Mouse (Mus musculus) CH12.LX (cell line): ENCODE results near the gene Nudt6. TPM values are rescaled to one million over a fixed set of nuclear protein-coding genes. Genes with fewer than 3 reads are reported as not detected.

Experiments
- DNase-seq: peaks from one replicate; pipeline ENCODE4 v3.0.0-alpha.2; 2013; ENCODE audit errors: extremely low read depth
- H3K27ac ChIP-seq: 2 replicates; pipeline ENCODE4 v1.5.1; 2012; ENCODE audit warnings: low read depth, mild to moderate bottlenecking, control low read depth, moderate library complexity; ENCODE audit not compliant: insufficient read depth
- H3K27me3 ChIP-seq: replicated peaks from 2 replicates; pipeline ENCODE3; 2012; ENCODE audit warnings: inconsistent platforms
- H3K36me3 ChIP-seq, 2 experiments: replicated peaks in 1 of 2; 2 replicates each; pipeline versions ENCODE3 to v1.6.1; 2012; ENCODE audit warnings: inconsistent platforms in 1 of 2, low read length in 1 of 2, mild to moderate bottlenecking in 1 of 2, mixed read lengths in 1 of 2, moderate library complexity in 1 of 2; ENCODE audit not compliant: control insufficient read depth in 1 of 2, insufficient read depth in 1 of 2
- H3K4me1 ChIP-seq, 2 experiments: 2 replicates each; pipeline ENCODE4 v1.6.1; 2012; ENCODE audit warnings: inconsistent platforms in 1 of 2, moderate library complexity in 1 of 2; ENCODE audit not compliant: insufficient read depth in 2 of 2, control insufficient read depth in 1 of 2
- H3K4me2 ChIP-seq: 2 replicates; pipeline ENCODE4 v1.6.1; 2012; ENCODE audit warnings: low read depth, mild to moderate bottlenecking, control low read depth; ENCODE audit not compliant: poor library complexity, insufficient read depth, severe bottlenecking
- H3K4me3 ChIP-seq, 3 experiments: fragments of 150-350 bp in 1 of 3; sonication (generic) in 1 of 3; replicated peaks in 1 of 3; 2 replicates each; pipeline versions ENCODE3 to v1.5.1; 2011 to 2012; ENCODE audit warnings: low read depth in 2 of 3, low read length in 2 of 3, mild to moderate bottlenecking in 2 of 3, moderate library complexity in 2 of 3, control low read depth in 1 of 3, improper control_type of control experiment in 1 of 3, inconsistent platforms in 1 of 3, mixed read lengths in 1 of 3; ENCODE audit not compliant: poor library complexity in 1 of 3
- H3K79me2 ChIP-seq: replicated peaks from 2 replicates; pipeline ENCODE4 v1.6.1; 2012; ENCODE audit warnings: mild to moderate bottlenecking, moderate library complexity; ENCODE audit not compliant: control insufficient read depth, poor library complexity, insufficient read depth, severe bottlenecking; ENCODE audit errors: extremely low read depth
- H3K9ac ChIP-seq: 2 replicates; pipeline ENCODE4 v1.6.1; 2012; ENCODE audit warnings: low read depth, mild to moderate bottlenecking, control low read depth, moderate library complexity; ENCODE audit not compliant: insufficient read depth
- H3K9me3 ChIP-seq: replicated peaks from 2 replicates; pipeline ENCODE3; 2012; ENCODE audit warnings: low read length, inconsistent platforms, mixed read lengths
- BHLHE40 ChIP-seq: IDR thresholded peaks from 2 replicates; pipeline ENCODE4 v1.6.1; 2011; ENCODE audit warnings: mild to moderate bottlenecking, low read depth, low read length, improper control_type of control experiment
- CHD1 ChIP-seq: IDR thresholded peaks from 2 replicates; pipeline ENCODE4 v1.6.1; 2012; ENCODE audit warnings: low read depth, low read length, improper control_type of control experiment, inconsistent platforms
- CHD2 ChIP-seq: IDR thresholded peaks from 2 replicates; pipeline ENCODE4 v1.6.1; 2011; ENCODE audit warnings: low read length, improper control_type of control experiment
- ELF1 ChIP-seq: IDR thresholded peaks from 2 replicates; pipeline ENCODE4 v1.6.1; 2014; ENCODE audit warnings: low read depth, mild to moderate bottlenecking, inconsistent platforms, low read length, improper control_type of control experiment
- EP300 ChIP-seq: IDR thresholded peaks from 2 replicates; pipeline ENCODE4 v1.6.1; 2011; ENCODE audit warnings: low read length, improper control_type of control experiment
- JUND ChIP-seq: conservative IDR thresholded peaks from 2 replicates; pipeline ENCODE4 v1.6.1; 2011; ENCODE audit warnings: low read depth, low read length, improper control_type of control experiment
- KAT2A ChIP-seq: IDR thresholded peaks from 2 replicates; pipeline ENCODE4 v1.6.1; 2012; ENCODE audit warnings: low read length, improper control_type of control experiment, inconsistent platforms; ENCODE audit not compliant: insufficient replicate concordance
- MEF2A ChIP-seq: IDR thresholded peaks from 2 replicates; pipeline ENCODE4 v1.6.1; 2014; ENCODE audit warnings: low read depth, mild to moderate bottlenecking, inconsistent platforms, low read length, improper control_type of control experiment, borderline replicate concordance
- MYC ChIP-seq: IDR thresholded peaks from 2 replicates; pipeline ENCODE4 v1.6.1; 2011; ENCODE audit warnings: low read depth, mild to moderate bottlenecking, improper control_type of control experiment, low read length
- PAX5 ChIP-seq: IDR thresholded peaks from 2 replicates; pipeline ENCODE4 v1.6.1; 2012; ENCODE audit warnings: low read length, inconsistent platforms, mixed read lengths
- TBP ChIP-seq: conservative IDR thresholded peaks from 2 replicates; pipeline ENCODE4 v1.6.1; 2011; ENCODE audit warnings: low read depth, low read length, improper control_type of control experiment
- TCF12 ChIP-seq: IDR thresholded peaks from 2 replicates; pipeline ENCODE4 v1.6.1; 2014; ENCODE audit warnings: low read depth, mild to moderate bottlenecking, inconsistent platforms, low read length, improper control_type of control experiment
- UBTF ChIP-seq: IDR thresholded peaks from 2 replicates; pipeline ENCODE4 v1.6.1; 2012; ENCODE audit warnings: low read depth, mild to moderate bottlenecking, inconsistent platforms, low read length, improper control_type of control experiment, moderate library complexity
- USF1 ChIP-seq: IDR thresholded peaks from 2 replicates; pipeline ENCODE4 v1.6.1; 2014; ENCODE audit warnings: low read depth, mild to moderate bottlenecking, inconsistent platforms, low read length, improper control_type of control experiment
- ZC3H11A ChIP-seq: IDR thresholded peaks from 2 replicates; pipeline ENCODE4 v1.6.1; 2012; ENCODE audit warnings: low read depth, mild to moderate bottlenecking, inconsistent platforms, low read length, improper control_type of control experiment
- dilution Hi-C: fragments of 300-500 bp; cut with MboI; formaldehyde crosslinking; loops from 2 replicates; pipeline ENCODE4 v1.14.3; 2020; ENCODE audit warnings: low sequenced_read_pairs; ENCODE audit not compliant: extremely low pct_unique_long_range_greater_than_20kb, extremely low pct_ligation_motif_present
- in situ Hi-C: fragments of 300-500 bp; cut with MboI; formaldehyde crosslinking; loops from 3 replicates; pipeline ENCODE4 v1.14.3; 2019; ENCODE audit warnings: low sequenced_read_pairs, low pct_ligation_motif_present, low pct_unique_long_range_greater_than_20kb, mixed read lengths
- polyA plus RNA-seq: library from polyadenylated mRNA; unstranded; fragments of >175 nt; gene quantifications from 2 replicates; pipeline ENCODE4 v1.2.1, GENCODE M21; 2012; ENCODE audit warnings: low read depth; ENCODE audit not compliant: insufficient read length
- total RNA-seq, 2 experiments: library from RNA; depleted of rRNA; stranded (reverse); fragments of 300-350 nt in 1 of 2; fragments of >200 nt in 1 of 2; gene quantifications; 2 replicates each; pipeline ENCODE4 v1.2.3; 2012 to 2014

The Nudt6 gene
- total and polyA plus RNA-seq, 3 experiments, result 6.0 to 9.6 (median 9.4) TPM

- Histone ChIP-seq H3K4me2 (no peak overlapping the region), H3K79me2 (no peaks in the 10 kb centered on the region), H3K9ac (no peak overlapping the region), H3K4me3 (no peak overlapping the region), H3K27me3 (no peaks in the 10 kb centered on the region), H3K4me1 (no peaks in the 10 kb centered on the region), H3K9me3 (no peaks in the 10 kb centered on the region), H3K36me3 (peaks cover 3 to 32% of the 10 kb centered on the region in 2 experiments), H3K27ac (no peak overlapping the region)
- no peak for DNase-seq
- dilution Hi-C loops (no loop called here), in situ Hi-C loops (loop anchor here (10.0 kb wide), 1 partner anchor 183 kb away; no protein-coding TSS in a partner anchor)
- no peak for TF ChIP-seq CHD2
- no peak for TF ChIP-seq MEF2A
- no peak for TF ChIP-seq TBP
- no peak for TF ChIP-seq TCF12
- TF ChIP-seq CHD1, result no peak
- no peak for TF ChIP-seq EP300
- TF ChIP-seq USF1, result no peak
Observed at GRCm38 (mm10) chr3:37407598-37407997, 12.4 kb downstream of the Nudt6 start.

GRCm38 (mm10) chr3:37401729-37402610, 18.0 kb downstream of the Nudt6 start:
- no peak for DNase-seq
- in situ Hi-C loops, result loop anchor here (10.0 kb wide), 1 partner anchor 177 kb away; no protein-coding TSS in a partner anchor
- H3K9ac ChIP-seq, result no peak overlapping the region
- H3K36me3 ChIP-seq, result peaks cover 3 to 18% of the 10 kb centered on the region in 2 experiments
- TF ChIP-seq MYC (no peak), BHLHE40 (no peak), JUND (no peak), PAX5 (no peak), ELF1 (no peak), KAT2A (no peak), UBTF (no peak), ZC3H11A (no peak)
- TF ChIP-seq, all 38 proteins: peak for 0
- Histone ChIP-seq H3K4me2 (no peak overlapping the region), H3K79me2 (no peaks in the 10 kb centered on the region), H3K4me1 (peaks cover 6 to 14% of the 10 kb centered on the region in 2 experiments), H3K27me3 (no peaks in the 10 kb centered on the region), H3K4me3 (no peak overlapping the region), H3K9me3 (no peaks in the 10 kb centered on the region), H3K27ac (no peak overlapping the region)
- dilution Hi-C loops, result no loop called here
